Mouse (Mus musculus): ENCODE measurements around the gene Ism2. TPM values are rescaled to one million over a fixed set of nuclear protein-coding genes. Genes with fewer than 3 reads are reported as not detected.

The Ism2 gene
- 1.1 and 1.6 TPM in 2 replicates for polyA plus RNA-seq (2014; fragmentation: Nextera tagmentation; extraction: Ambion mirVana)

GRCm38 (mm10) chr12:87299657-87300440 is at the start of gene Ism2:
TSS of gene Ism2 (minus strand) at chr12:87299705.
- Histone ChIP-seq H3K27ac (replicated peaks; ENCODE audit: low read depth, low read length) (no peak within 1 kb of the TSS), H3K4me2 (ENCODE audit: low read depth, severe bottlenecking) (peak within 1 kb of the TSS; percentile 96)
- peak; percentile 68 for DNase-seq (ENCODE audit: low spot score)

GRCm38 (mm10) chr12:87348029-87348428 is 48.5 kb upstream of the Ism2 start:
- ATAC-seq (ENCODE audit: insufficient number of reproducible peaks, low FRiP score, low TSS enrichment, low read depth) = no peak
- H3K27me3 ChIP-seq (ENCODE audit: control insufficient read depth, insufficient read depth, low read length) = no peaks in the 10 kb centered on the region

More at GRCm38 (mm10) chr12:87299657-87300440, at the start of gene Ism2:
- WGBS = under 1% methylated on average over 86 of the region's 86 CpGs
- H3K4me3 ChIP-seq (ENCODE audit: low read depth, low read length) = peak within 1 kb of the TSS; percentile 66
- no peaks in the 10 kb centered on the region for H3K36me3 ChIP-seq (ENCODE audit: control insufficient read depth, insufficient read depth, low read length)
- H3K9me3 ChIP-seq (ENCODE audit: control insufficient read depth, low read length) = no peaks in the 10 kb centered on the region
- peak within 1 kb of the TSS; percentile 71 for H3K9ac ChIP-seq (ENCODE audit: low read length)
- H3K4me1 ChIP-seq (ENCODE audit: control insufficient read depth, insufficient read depth, low read length) = no peaks in the 10 kb centered on the region
- peak; percentile 53; the same call in 1 of the 2 replicates for ATAC-seq (ENCODE audit: insufficient number of reproducible peaks, low FRiP score, low TSS enrichment, low read depth)
- H3K27me3 ChIP-seq (ENCODE audit: control insufficient read depth, insufficient read depth, low read length) = peaks cover 12% of the 10 kb centered on the region

GRCm38 (mm10) chr12:87347511-87347910 is 48.0 kb upstream of the Ism2 start:
- no peak for DNase-seq (ENCODE audit: low spot score)
- H3K9ac ChIP-seq (ENCODE audit: low read length) = no peak overlapping the region
- ATAC-seq (ENCODE audit: insufficient number of reproducible peaks, low FRiP score, low TSS enrichment, low read depth) = no peak
- no peak overlapping the region for H3K27ac ChIP-seq (replicated peaks; ENCODE audit: low read depth, low read length)
- H3K4me2 ChIP-seq (ENCODE audit: low read depth, severe bottlenecking) = no peak overlapping the region
- no peak overlapping the region for H3K4me3 ChIP-seq (ENCODE audit: low read depth, low read length)
- no peaks in the 10 kb centered on the region for H3K36me3 ChIP-seq (ENCODE audit: control insufficient read depth, insufficient read depth, low read length)
- H3K9me3 ChIP-seq (ENCODE audit: control insufficient read depth, low read length) = no peaks in the 10 kb centered on the region
- no peaks in the 10 kb centered on the region for H3K27me3 ChIP-seq (ENCODE audit: control insufficient read depth, insufficient read depth, low read length)
- no peaks in the 10 kb centered on the region for H3K4me1 ChIP-seq (ENCODE audit: control insufficient read depth, insufficient read depth, low read length)
- WGBS = 90% methylated on average over 2 of the region's 2 CpGs

More at GRCm38 (mm10) chr12:87348029-87348428, 48.5 kb upstream of the Ism2 start:
- DNase-seq (ENCODE audit: low spot score) = no peak
- Histone ChIP-seq H3K9ac (ENCODE audit: low read length) (no peak overlapping the region), H3K36me3 (ENCODE audit: control insufficient read depth, insufficient read depth, low read length) (no peaks in the 10 kb centered on the region), H3K4me2 (ENCODE audit: low read depth, severe bottlenecking) (no peak overlapping the region), H3K4me1 (ENCODE audit: control insufficient read depth, insufficient read depth, low read length) (no peaks in the 10 kb centered on the region), H3K9me3 (ENCODE audit: control insufficient read depth, low read length) (no peaks in the 10 kb centered on the region), H3K27ac (replicated peaks; ENCODE audit: low read depth, low read length) (no peak overlapping the region), H3K4me3 (ENCODE audit: low read depth, low read length) (no peak overlapping the region)
- WGBS = 81% methylated on average over 2 of the region's 2 CpGs

GRCm38 (mm10) chr12:87343084-87343605 is 43.6 kb upstream of the Ism2 start:
- H3K9me3 ChIP-seq (ENCODE audit: control insufficient read depth, low read length) = no peaks in the 10 kb centered on the region
- ATAC-seq (ENCODE audit: insufficient number of reproducible peaks, low FRiP score, low TSS enrichment, low read depth) (no peak), DNase-seq (ENCODE audit: low spot score) (no peak)
- no peaks in the 10 kb centered on the region for H3K4me1 ChIP-seq (ENCODE audit: control insufficient read depth, insufficient read depth, low read length)
- H3K36me3 ChIP-seq (ENCODE audit: control insufficient read depth, insufficient read depth, low read length) = peaks cover 2% of the 10 kb centered on the region; the same call in 1 of the 2 replicates
- H3K27me3 ChIP-seq (ENCODE audit: control insufficient read depth, insufficient read depth, low read length) = no peaks in the 10 kb centered on the region
- no peak overlapping the region for H3K4me2 ChIP-seq (ENCODE audit: low read depth, severe bottlenecking)
- H3K9ac ChIP-seq (ENCODE audit: low read length) = no peak overlapping the region
- H3K27ac ChIP-seq (replicated peaks; ENCODE audit: low read depth, low read length) = no peak overlapping the region
- H3K4me3 ChIP-seq (ENCODE audit: low read depth, low read length) = no peak overlapping the region

DNA sequence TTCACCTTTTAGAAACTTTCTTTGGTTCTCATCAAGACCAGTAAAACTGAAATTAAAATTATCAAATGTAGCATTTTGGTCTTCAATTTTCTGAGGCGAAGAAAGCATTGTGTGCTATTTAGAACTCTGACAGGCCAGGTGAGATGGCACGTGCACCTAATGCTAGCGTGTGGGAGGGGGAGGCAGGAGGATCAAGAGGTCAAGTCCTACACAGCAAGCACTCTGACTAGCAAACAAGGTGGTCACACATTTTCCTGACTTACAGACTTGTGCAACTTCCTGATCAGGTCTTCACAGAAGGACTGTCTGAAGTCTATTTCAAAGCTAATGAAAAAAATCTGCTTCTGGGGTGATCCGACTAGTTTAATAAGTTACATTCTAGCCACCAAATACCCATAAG is 38.6 kb upstream of the Ism2 start:
- Histone ChIP-seq H3K27me3 (ENCODE audit: control insufficient read depth, insufficient read depth, low read length) (no peaks in the 10 kb centered on the region), H3K36me3 (ENCODE audit: control insufficient read depth, insufficient read depth, low read length) (peaks cover 2% of the 10 kb centered on the region; the same call in 1 of the 2 replicates), H3K4me3 (ENCODE audit: low read depth, low read length) (no peak overlapping the region), H3K9me3 (ENCODE audit: control insufficient read depth, low read length) (no peaks in the 10 kb centered on the region), H3K27ac (replicated peaks; ENCODE audit: low read depth, low read length) (no peak overlapping the region), H3K9ac (ENCODE audit: low read length) (no peak overlapping the region), H3K4me1 (ENCODE audit: control insufficient read depth, insufficient read depth, low read length) (no peaks in the 10 kb centered on the region), H3K4me2 (ENCODE audit: low read depth, severe bottlenecking) (no peak overlapping the region)
- ATAC-seq (ENCODE audit: insufficient number of reproducible peaks, low FRiP score, low TSS enrichment, low read depth) = no peak
- no peak for DNase-seq (ENCODE audit: low spot score)
- WGBS = 82% methylated on average over 4 of the region's 4 CpGs

GRCm38 (mm10) chr12:87334886-87335285 is 35.4 kb upstream of the Ism2 start:
- no peak for ATAC-seq (ENCODE audit: insufficient number of reproducible peaks, low FRiP score, low TSS enrichment, low read depth)
- no peak for DNase-seq (ENCODE audit: low spot score)
- no peaks in the 10 kb centered on the region for H3K36me3 ChIP-seq (ENCODE audit: control insufficient read depth, insufficient read depth, low read length)
- H3K4me3 ChIP-seq (ENCODE audit: low read depth, low read length) = no peak overlapping the region
- 42% methylated on average over 2 of the region's 2 CpGs for WGBS
- no peaks in the 10 kb centered on the region for H3K9me3 ChIP-seq (ENCODE audit: control insufficient read depth, low read length)
- H3K27ac ChIP-seq (replicated peaks; ENCODE audit: low read depth, low read length) = no peak overlapping the region
- H3K9ac ChIP-seq (ENCODE audit: low read length) = no peak overlapping the region
- H3K4me1 ChIP-seq (ENCODE audit: control insufficient read depth, insufficient read depth, low read length) = peaks cover 7% of the 10 kb centered on the region; the same call in 1 of the 2 replicates
- no peak overlapping the region for H3K4me2 ChIP-seq (ENCODE audit: low read depth, severe bottlenecking)
- no peaks in the 10 kb centered on the region for H3K27me3 ChIP-seq (ENCODE audit: control insufficient read depth, insufficient read depth, low read length)

DNA sequence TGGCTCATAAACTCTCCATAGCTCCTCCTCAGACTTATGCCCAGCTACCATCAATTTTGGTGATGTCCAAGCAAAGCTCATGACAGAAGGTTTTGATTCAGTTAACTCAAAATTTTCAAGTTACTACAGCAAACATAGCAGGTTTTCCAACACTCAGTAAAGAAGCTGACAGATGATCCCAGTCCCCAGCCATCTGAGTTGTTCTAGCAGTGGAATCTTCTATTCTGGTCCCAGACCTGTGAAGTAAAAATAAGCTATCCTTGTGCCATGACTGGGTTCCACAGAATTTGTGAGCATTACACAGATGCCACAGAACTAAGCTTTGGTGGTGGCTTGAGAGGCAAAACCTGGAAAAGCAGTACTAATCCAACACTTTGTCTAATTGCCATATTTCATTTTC is 34.3 kb upstream of the Ism2 start:
- no peak for DNase-seq (ENCODE audit: low spot score)
- no peak overlapping the region for H3K27ac ChIP-seq (replicated peaks; ENCODE audit: low read depth, low read length)
- H3K4me2 ChIP-seq (ENCODE audit: low read depth, severe bottlenecking) = no peak overlapping the region
- H3K9me3 ChIP-seq (ENCODE audit: control insufficient read depth, low read length) = no peaks in the 10 kb centered on the region
- H3K4me3 ChIP-seq (ENCODE audit: low read depth, low read length) = no peak overlapping the region
- no peak for ATAC-seq (ENCODE audit: insufficient number of reproducible peaks, low FRiP score, low TSS enrichment, low read depth)
- H3K36me3 ChIP-seq (ENCODE audit: control insufficient read depth, insufficient read depth, low read length) = no peaks in the 10 kb centered on the region
- H3K27me3 ChIP-seq (ENCODE audit: control insufficient read depth, insufficient read depth, low read length) = no peaks in the 10 kb centered on the region
- H3K4me1 ChIP-seq (ENCODE audit: control insufficient read depth, insufficient read depth, low read length) = peaks cover 7% of the 10 kb centered on the region; the same call in 1 of the 2 replicates
- no peak overlapping the region for H3K9ac ChIP-seq (ENCODE audit: low read length)

- ATAC-seq (ENCODE audit: insufficient number of reproducible peaks, low FRiP score, low TSS enrichment, low read depth) = no peak
- 86% methylated on average over 4 of the region's 4 CpGs for WGBS
Measured at GRCm38 (mm10) chr12:87332511-87332910, 33.0 kb upstream of the Ism2 start.

More at GRCm38 (mm10) chr12:87332511-87332910, 33.0 kb upstream of the Ism2 start:
- H3K4me3 ChIP-seq (ENCODE audit: low read depth, low read length) = no peak overlapping the region
- no peak overlapping the region for H3K9ac ChIP-seq (ENCODE audit: low read length)
- no peak overlapping the region for H3K4me2 ChIP-seq (ENCODE audit: low read depth, severe bottlenecking)
- H3K9me3 ChIP-seq (ENCODE audit: control insufficient read depth, low read length) = no peaks in the 10 kb centered on the region
- no peaks in the 10 kb centered on the region for H3K36me3 ChIP-seq (ENCODE audit: control insufficient read depth, insufficient read depth, low read length)
- H3K27ac ChIP-seq (replicated peaks; ENCODE audit: low read depth, low read length) = no peak overlapping the region
- DNase-seq (ENCODE audit: low spot score) = no peak
- H3K4me1 ChIP-seq (ENCODE audit: control insufficient read depth, insufficient read depth, low read length) = peaks cover 11% of the 10 kb centered on the region; the same call in 1 of the 2 replicates
- H3K27me3 ChIP-seq (ENCODE audit: control insufficient read depth, insufficient read depth, low read length) = no peaks in the 10 kb centered on the region
